Mouse (Mus musculus) embryo, embryonic 11.5 days (tissue): Measurements from ENCODE around the gene Ggt5.

Experiments
- DNase-seq: peaks from one replicate; pipeline ENCODE4 v3.0.0-alpha.2; 2012; ENCODE audit warnings: low read depth, low spot score

Gene Ggt5

DNA sequence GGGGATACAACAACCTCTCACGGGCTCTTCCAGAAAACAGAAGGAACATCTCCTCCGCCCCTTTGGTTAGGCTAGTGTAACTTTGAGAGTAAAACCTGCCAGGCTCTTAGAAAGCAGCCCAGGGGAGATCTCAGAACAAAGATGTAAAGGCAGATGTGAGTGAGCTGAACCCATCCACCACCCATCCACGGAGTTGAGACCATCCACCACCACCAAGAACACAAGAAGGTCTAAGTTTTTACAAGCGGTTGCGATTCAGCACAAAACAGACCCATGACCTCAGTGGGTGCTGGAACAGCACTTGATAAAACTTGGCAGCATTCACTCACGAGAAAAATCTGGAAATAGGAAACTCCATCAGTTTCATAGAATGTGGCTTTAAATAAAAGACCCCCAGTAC is 36.8 kb downstream of the Ggt5 start:
- DNase-seq: no peak

DNA sequence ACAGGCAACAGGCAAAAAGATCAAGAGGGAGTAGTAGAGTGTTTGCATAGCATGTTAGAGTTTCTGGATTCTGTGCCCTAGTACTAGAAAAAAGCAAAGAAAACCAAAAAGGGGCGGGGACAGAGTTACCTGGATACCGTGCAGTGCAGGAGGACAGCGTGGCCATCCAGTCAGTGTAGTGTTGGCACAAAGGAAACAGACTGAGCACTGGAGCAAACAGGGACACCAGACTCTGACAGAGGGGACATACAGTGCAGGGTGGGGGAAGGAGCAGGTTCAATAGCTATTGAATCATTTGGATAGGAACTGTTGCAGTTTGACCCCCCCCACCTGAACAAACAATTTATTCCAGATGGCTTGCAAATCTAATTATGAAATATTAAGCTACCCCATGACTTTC is 37.9 kb downstream of the Ggt5 start:
- no peak for DNase-seq

DNA sequence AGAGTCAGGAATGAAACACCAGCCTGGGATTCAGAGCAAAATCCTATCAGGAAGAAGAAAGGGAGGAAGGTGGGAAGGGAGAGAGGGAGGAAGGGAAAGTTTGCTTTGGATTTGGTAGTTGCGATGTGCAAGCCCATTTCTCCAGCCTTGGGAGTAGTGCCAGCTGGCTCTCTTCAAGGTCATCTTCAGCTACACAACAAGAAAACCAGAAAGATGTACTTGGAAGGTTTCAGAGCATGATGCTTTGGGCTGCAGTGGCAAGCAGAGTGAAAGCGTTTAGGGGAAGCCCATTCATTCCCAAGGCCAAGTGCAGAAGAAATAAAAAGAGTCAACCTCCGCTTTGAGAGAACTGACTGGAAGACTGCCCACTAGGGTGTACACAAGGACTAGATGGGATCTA is 38.4 kb downstream of the Ggt5 start:
- DNase-seq: no peak

DNA sequence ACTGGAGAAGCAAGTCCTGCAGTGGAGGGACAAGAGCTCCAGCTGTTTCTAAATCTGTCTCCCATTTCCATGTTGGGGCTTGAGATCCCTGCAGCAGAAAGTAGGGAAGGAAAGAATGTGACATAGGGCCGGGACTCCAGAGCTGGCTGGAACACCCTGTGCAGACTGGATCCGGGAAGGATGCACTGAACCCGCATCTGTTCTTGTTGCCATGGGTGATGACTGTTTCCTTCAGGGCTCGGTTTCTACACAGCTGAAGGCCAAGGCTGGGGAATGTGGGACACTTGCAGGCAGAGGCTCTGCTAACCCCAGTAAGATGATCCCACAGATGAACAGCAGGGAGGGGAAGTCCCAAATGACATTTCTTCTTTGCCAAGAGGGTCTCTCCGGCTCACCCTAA is 43.5 kb downstream of the Ggt5 start:
- DNase-seq: no peak

DNA sequence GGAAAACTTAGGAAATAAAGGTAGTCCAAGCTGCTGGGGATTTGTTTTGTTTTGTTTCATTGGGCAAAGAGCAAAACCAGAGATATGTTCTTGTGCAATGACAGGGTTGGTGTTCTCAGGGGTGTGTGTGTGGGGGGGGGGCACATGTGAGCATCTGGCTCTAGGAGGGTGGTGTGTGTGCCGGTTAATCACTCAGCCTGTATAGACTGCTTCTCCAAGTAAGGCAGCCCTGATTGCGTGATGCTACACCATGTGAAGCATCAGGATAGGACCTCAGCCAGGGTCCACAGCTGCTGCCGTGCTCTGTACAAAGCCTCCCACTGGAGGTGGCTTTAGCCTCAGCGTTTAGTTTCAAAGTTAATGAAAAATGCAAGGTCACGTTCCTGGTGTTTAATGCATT is 43.9 kb downstream of the Ggt5 start:
- no peak for DNase-seq

DNA sequence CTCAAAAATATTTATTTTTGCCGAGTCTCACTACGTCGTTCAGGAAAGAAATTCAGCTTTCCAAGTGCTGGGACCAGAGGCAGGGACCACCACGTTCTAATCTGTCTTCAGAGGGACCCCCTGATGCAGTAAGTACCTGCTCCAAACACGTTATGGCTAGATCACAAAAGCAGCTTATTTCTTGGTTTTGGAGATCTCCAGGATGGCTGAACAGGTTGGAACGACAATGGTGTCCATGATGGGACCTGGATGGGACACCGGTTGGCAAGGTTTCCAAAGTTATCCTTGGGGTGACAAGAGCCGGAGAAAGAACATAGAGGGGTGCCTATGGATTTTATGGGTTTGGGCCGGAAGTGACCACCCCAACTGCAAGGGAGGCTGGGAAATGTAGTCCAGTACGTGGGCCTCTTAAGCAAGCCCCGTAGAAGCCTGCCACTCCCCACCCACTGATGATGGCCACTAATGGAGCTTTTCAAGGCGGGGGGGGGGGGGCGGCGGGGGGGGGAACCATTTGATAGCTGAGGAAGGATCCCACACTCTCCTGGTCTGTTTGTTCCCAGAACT is 44.5 kb downstream of the Ggt5 start:
- no peak for DNase-seq

DNA sequence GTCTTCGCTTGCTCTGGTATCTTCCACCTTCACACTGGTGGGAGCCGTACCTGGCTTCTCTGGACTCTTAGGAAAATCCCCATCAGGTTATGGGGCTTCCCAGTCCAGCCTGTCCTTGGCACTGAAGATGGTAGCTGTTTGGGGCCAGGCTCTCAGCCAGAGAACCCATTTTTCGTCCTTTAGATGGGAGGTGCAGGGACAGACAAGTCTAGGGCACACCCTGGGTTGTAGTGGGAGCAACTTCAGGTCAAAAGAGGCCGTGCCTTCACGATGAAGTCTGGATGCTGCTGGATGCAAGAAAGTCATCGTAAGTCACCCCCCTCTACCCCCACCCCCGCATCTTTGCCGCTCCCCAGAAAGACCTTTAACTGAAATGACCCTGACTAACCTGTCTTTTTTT is 45.5 kb downstream of the Ggt5 start:
- DNase-seq: no peak

DNA sequence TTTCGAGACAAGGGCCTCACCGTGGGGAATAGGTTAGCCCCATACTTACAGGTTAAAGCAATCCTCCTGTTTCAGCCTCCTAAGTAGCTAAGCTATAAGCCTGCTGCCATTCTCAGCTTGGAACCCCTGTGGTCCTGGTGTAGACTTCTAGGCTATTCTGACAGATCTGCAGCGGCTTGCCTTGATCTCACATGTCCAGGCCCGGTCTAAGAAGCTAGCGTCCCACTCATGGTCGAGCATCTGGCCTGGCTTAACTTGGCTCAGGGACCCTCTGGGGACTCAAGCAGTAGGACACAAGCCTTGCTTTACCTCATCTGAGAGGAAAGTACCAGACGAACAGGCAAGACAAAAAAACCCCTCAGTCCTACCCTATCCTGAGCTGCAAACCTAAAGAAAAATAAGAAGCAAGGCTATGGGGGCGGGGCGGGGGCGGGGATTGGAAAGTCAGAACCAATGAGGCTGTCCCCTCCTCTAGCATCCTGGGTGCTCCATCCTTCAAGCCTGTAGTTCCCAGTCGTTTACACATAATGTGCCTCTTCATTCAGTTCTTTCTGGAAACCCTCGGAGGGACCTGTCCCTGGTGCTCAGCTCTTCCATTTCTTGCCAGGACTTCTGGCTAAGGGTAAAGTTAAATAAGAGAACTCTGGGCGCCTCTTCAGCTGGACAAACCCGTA is 46.0 kb downstream of the Ggt5 start:
- no peak for DNase-seq

DNA sequence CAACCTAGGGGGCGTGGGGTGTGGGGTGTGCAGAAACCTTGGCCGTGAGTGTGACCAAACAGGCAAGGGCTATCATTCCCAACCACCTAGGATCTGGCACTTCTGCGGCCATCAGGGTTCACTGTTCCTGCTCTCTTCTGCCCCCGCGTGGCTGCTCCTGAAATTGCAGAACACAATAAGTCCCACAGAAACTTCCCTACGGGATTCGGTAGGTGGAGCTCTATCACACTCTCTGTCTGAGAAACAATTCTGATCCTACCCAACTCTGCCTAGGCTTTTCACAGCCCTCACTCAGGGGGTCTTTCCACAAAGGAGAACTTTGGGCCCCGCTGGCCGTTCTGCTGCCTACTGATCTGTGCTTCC is 46.5 kb downstream of the Ggt5 start:
- peak; percentile 71 for DNase-seq

DNA sequence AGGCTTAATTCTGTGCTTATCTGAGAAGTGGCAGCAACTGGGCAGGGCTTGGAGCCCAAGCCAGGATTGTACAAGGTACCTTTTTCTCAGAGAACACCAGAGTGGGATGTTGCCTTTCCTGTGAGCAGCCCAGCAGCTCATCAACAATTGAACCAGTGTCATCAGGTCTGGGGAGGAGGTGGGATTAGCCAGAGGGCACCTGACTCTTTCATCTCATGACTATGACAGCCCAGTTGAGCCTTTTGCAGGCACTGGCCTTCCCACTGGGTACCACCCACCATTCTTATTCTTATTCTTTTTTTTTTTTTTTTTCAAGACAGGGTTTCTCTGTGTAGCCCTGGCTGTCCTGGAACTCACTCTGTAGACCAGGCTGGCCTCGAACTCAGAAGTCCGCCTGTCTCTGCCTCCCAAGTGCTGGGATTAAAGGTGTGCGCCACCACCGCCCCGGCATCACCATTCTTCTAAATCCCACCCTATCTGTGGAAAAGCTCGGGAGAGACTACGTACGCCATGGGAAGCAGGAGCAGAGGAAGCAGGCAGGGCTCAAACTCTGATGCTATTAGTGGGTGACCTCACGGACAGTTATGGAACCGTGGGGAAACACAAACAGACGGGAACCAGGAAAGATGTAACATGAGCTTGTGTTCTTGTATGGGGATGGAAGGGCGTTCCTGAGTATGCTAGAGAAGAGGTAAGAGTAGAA is 47.1 kb downstream of the Ggt5 start:
- no peak for DNase-seq

DNA sequence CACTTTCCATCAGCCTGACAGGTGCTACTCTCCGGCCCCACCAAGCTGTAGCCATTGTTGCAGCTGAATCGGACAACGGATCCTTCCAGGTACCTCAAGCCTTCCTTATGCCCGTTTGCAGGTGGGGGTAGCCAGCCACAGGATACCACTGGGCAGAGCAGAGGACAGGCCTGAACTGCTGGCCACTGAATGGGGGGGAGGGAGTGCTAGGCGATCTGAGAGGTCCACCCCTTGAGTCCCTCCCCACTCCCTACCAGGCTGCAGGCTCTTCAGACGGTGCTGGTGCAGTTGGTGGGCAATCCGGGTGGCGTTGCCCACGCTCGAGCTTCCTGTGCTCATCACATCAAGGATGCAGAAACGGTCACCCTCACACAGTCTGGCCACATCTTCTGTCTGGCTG is 48.6 kb downstream of the Ggt5 start:
- no peak for DNase-seq

DNA sequence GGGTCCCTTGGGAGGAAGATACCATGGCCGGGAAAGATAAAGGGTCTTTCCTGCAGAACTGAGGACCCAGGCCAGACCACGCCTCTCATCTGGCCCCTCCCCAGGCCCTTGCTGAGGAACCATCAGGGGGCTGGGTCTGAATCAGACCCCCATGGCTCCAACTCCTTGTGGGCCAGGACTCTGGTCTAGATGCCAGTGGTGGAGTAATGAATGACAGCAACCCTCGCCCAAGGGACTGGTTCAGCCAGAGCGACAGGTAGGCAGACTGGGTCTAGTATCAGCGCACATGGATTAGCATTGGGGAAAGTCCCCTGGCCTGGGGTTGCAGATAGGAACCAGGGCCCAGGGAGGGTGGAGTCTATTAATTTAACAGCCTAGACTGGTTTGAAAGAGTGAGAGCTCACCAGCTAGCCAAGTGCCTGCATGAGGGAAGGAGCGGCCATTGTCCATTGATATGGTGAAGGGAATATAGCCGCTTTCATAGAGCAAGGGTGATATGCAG is 52.6 kb downstream of the Ggt5 start:
- no peak for DNase-seq

DNA sequence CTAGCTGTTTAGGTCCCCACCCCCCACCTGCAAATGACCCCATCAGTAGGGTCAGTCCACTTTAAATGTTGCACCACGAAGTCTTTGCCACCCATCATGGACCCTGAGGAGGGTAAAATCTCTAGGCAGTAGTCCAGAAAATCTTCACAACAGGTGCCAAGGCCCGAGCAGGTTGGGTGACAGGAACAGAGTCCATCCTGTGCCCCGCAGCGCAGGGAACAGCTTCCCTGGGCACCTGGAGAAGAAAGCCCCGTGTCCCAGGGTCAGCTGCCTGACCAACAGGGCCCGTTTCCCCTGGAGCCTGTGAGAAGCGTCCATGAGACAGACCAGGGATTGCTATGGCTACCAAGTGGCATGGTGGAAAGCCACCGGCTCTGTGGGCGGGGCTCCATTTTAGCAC is 53.3 kb downstream of the Ggt5 start:
- no peak for DNase-seq

DNA sequence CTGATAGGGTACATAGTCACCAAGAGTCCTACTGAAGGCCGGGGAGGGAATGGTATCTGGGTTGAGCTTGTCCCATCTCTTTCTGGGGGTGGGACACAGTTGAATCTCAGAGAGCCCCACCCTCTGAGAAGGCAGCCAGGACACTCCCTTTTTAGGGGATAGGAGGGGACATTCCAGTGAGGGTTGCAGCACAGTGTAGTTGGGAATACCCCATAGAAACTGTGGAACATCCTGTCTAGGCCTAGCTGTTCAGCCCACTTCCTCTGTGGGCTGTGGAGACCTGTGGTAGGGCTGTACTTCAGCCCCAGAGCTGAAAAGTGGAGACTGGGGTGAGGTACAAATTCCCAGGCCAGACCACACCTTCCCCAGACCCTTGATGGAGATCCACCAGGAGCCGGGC is 53.8 kb downstream of the Ggt5 start:
- no peak for DNase-seq

DNA sequence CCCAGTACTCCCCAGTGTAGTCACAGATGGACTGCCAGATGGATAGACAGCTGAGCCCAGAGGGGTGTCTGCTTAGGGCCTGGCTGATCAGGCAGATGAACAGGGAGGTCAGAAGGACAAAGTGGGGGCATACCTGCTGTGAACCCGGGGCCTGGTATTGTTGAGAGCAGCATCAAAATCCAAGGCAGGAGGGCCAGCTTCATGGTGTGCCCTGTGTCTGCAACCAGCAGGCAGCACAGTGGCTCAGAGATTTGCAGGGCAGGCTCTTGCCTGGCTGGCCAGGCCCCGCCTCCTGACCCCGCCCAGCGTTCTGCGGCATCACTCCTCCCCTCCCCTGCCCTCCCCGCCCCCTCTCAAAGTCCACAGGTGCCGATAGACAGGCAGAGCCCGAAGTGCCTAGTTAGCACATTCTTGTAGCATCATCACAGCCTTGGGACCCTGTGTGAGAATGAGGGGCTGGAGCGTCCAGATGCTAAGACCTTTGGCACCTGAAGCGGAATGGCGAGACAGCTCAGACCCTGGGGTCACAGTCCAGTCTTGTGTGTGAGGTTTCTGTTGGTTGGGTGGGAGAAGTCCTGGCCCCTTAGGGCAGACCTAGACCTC is 54.7 kb downstream of the Ggt5 start, which contains the start of gene Susd2:
Gene Susd2 (minus strand): TSS at position 268 of the 603 bp plus-strand sequence.
- DNase-seq: peak; percentile 42

DNA sequence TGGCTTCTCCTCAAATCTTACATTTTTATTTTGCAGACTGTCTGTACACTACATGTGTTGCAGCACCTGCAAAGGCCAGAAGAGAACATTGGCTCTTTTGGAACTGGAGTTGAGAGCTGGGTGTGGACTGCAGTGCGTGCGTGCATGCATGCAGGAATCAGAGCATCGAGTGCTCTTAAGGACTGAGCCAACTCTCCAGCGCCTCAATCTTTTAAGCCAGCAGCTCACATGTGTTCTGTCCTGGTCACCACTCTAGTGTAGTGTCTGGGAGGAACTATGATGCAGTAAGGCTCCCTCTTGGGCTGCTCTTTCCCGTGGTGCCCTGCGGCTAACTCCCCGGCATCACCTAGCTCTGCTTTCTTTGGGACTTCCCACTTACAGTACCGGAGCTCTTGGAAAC is 56.5 kb downstream of the Ggt5 start:
- no peak for DNase-seq

DNA sequence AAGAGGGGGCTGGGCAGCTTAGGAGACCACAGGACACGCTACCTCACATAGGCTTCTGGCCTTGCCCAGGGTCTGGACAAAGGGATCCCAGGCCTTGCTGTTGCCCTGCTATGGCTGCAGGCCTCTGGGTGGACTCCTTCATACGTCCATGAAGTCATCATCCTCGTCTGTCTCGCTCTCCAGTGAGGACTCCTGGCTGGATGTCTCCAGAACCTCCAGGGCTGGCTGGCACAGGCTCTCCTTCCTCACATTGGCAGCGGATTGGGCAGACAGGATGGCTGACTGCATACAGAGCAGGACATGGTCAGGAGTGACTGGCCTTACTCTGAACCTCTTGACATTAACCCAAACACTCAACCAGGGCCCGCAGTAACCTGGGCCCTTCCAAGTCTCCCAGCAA is 57.3 kb downstream of the Ggt5 start:
- DNase-seq: no peak

DNA sequence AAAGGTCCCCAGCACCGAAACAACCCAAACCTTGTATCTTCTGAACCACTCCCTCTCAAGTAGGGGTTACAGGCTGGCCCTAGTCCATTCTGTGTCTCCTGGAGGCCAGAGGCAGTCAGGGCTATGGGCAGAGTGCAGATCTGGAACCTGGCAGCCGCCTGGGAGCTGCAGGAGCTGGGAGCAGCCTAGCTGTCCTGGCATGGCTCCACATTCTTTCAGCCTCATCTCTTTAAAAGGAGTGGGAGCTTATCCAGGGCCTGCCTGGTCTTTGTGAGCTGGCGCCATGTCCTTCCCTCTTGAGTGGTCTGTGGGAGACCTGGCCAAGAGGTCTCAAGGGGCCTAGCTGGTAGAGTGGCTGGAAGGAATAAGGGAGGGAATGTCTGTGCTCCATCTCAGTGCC is 58.2 kb downstream of the Ggt5 start:
- no peak for DNase-seq

DNA sequence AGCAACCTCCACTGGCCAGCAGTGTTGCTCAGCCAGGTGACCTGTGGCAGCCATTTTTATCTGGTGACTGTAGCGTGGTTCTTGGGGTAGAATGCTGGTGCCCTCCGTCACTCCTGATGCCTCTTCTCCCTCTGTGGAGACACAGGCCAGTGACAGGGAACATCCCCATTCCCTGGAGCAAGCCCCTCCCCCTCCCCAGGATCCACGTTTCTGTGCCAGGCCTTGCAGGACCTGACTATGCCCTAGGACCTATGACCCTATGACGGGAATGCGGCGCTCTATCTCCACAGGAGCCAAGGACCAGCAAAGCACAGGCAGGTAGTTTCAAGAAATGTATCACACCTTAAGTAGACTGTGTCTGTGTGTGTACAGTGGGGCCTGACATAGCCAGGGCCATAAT is 59.0 kb downstream of the Ggt5 start:
- DNase-seq: no peak

DNA sequence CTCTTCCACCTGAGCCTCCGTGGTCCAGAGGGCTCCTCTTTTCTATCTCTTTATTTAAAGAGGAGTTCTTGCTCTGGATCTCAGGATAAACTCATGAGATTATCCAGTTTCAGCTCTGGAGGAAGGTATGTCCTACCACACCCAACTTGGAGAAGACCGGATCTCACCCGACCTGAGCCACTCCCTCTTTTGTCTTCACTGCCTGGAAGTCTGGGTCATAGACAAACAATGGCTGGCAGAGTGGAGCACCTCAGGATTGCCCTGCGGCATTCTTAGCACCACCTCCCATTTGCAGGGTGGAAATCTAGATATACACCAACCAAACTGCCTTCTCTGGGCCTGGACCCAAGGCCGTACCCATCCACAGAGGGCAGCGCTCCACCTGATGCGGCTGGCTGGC is 59.9 kb downstream of the Ggt5 start:
- DNase-seq: no peak

DNA sequence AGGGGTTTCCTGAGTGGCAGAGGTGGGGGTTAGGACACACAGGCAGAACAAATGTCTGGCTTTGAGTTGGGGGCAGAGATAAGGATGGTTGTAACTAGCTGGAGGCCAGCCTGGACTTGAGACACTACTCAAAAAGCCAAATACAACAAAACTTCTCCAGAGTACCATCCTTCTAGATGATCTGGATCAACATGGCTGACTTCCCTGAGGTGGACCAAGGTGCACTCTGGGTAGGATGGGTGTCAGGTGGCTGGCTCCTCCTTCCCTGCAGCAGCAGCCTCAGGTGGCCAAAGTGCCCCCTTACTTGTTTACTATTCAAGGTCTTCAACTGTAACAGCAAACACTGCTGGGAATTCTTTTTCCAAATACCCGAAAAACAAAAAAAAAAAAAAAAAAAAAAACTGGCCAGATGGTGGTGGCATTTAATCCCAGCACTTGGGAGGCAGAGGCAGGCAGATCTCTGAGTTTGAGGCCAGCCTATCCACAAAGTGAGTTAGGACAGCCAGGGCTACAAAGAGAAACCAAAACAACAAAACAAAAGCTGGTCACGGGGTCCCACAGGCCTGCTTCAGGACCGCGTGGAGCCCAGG is 60.4 kb downstream of the Ggt5 start:
- no peak for DNase-seq

DNA sequence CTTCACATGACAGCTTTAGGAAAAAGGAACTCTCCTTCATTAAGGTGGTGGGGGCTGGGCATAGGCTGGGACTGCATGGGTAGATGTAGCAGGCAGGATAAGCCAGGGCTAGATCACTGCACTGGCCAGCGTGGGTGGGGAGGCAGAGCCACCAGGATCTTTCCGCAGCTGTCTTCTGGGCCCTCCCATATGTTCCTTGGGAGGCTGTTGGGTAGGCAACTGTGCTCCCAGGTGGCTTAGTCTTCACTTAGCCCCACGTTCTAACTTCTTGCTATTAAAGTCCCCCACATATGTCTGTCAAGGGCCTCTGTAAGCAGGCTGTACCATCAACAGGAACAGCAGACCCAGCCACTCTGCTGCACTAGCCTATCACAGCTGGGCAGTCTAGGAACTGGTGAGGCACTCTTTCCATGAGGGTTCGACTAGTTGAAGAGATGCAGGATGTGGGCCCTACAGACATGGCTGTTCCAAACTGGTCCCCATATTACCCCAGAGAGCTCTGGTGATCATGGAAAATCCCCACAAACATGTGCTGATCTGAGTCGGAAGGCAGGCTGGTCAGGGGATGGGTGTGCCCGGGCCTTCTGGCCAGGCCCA is 61.3 kb downstream of the Ggt5 start:
- DNase-seq: no peak
